Mouse (Mus musculus) olfactory bulb, adult 2 months (tissue): Measurements from ENCODE around the gene Vwa5b1.

Source experiments
- CTCF ChIP-seq: fragments of 200-500 bp; IDR thresholded peaks from 2 replicates; pipeline ENCODE4 v1.5.1; 2012; ENCODE audit warnings: low read depth, mild to moderate bottlenecking, low read length, moderate library complexity; ENCODE audit not compliant: insufficient read depth
- POLR2A ChIP-seq: fragments of 200-500 bp; IDR thresholded peaks from 2 replicates; pipeline ENCODE4 v1.6.1; 2012; ENCODE audit warnings: mild to moderate bottlenecking, low read depth, low read length, moderate library complexity; ENCODE audit not compliant: insufficient read depth

DNA sequence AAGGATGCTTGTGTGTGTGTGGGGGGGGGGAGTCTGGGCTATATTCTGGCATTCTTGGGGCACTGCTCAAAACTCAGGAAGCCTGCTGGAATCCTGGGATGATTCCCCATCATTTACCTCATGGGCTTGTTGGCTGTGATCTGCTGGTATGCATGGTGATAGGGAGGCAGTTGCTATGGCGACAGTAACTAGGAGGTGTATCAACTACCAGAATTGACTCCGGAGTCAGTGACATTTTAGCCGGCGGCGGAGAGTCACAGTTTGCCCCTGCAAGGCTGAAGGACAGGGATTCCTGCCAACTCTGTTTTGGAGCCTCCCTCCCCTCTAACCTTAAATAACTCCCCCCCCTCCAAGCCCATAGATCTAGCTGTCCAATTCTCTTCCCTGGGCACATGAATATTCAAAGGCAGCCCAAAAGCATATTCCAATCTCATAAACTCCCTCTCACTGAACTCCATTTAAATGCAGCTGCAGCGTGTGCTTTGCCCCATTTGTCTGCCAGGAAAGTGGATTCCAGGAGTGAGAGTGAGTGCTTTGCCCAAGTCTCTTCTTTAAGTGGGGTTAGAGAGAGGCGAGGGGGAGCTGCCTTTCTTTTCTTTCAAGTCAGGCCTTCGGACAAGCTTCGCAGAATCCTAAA, 118.4 kb downstream of the Vwa5b1 start:
- TF ChIP-seq POLR2A (no peak), CTCF (no peak)
